Mouse (Mus musculus) ovary, adult 18-20 months (tissue): ENCODE data around the gene Rubcnl.
A peak's percentile ranks its signal among the peaks of the same experiment; 100 is the strongest.

Source experiments
- DNase-seq: peaks from one replicate; pipeline ENCODE4 v3.0.0; 2022; ENCODE audit warnings: low spot score, mixed read lengths

The Rubcnl gene

GRCm38 (mm10) chr14:75015856-75016714 is at the start of gene Rubcnl:
Rubcnl (plus strand) TSS chr14:75016027.
- DNase-seq: peak; percentile 50

GRCm38 (mm10) chr14:74972216-74972615 is 43.6 kb upstream of the Rubcnl start:
- DNase-seq: peak; percentile 25

GRCm38 (mm10) chr14:74972687-74973086 is 43.1 kb upstream of the Rubcnl start:
- no peak for DNase-seq

GRCm38 (mm10) chr14:74974136-74974651 is 41.6 kb upstream of the Rubcnl start:
- DNase-seq: no peak

GRCm38 (mm10) chr14:74976972-74977371 is 38.9 kb upstream of the Rubcnl start:
- DNase-seq: no peak

- DNase-seq: no peak
Observed at GRCm38 (mm10) chr14:74981016-74981415, 34.8 kb upstream of the Rubcnl start.

GRCm38 (mm10) chr14:74983079-74983478 is 32.7 kb upstream of the Rubcnl start:
- DNase-seq: no peak

- DNase-seq: no peak
Observed at GRCm38 (mm10) chr14:74984817-74985391, 30.9 kb upstream of the Rubcnl start.

- DNase-seq: no peak
Observed at GRCm38 (mm10) chr14:74985658-74986057, 30.2 kb upstream of the Rubcnl start.

GRCm38 (mm10) chr14:74986527-74986926 is 29.3 kb upstream of the Rubcnl start:
- no peak for DNase-seq

GRCm38 (mm10) chr14:74989322-74989721 is 26.5 kb upstream of the Rubcnl start:
- DNase-seq: no peak

- no peak for DNase-seq
Observed at GRCm38 (mm10) chr14:74989909-74990308, 25.9 kb upstream of the Rubcnl start.

GRCm38 (mm10) chr14:74990504-74990903 is 25.3 kb upstream of the Rubcnl start:
- DNase-seq: no peak

GRCm38 (mm10) chr14:74996556-74996955 is 19.3 kb upstream of the Rubcnl start:
- DNase-seq: no peak

GRCm38 (mm10) chr14:74997041-74997440 is 18.8 kb upstream of the Rubcnl start:
- no peak for DNase-seq

- DNase-seq: no peak
Observed at GRCm38 (mm10) chr14:75001364-75001763, 14.5 kb upstream of the Rubcnl start.

- DNase-seq: no peak
Observed at GRCm38 (mm10) chr14:75003356-75003755, 12.5 kb upstream of the Rubcnl start.

- no peak for DNase-seq
Observed at GRCm38 (mm10) chr14:75005478-75006199, 10.2 kb upstream of the Rubcnl start.

- no peak for DNase-seq
Observed at GRCm38 (mm10) chr14:75010346-75010745, 5.5 kb upstream of the Rubcnl start.

- DNase-seq: no peak
Observed at GRCm38 (mm10) chr14:75010986-75011655, 4.7 kb upstream of the Rubcnl start.

GRCm38 (mm10) chr14:75016715-75017020 is 841 bp downstream of the Rubcnl start:
- no peak for DNase-seq

- no peak for DNase-seq
Observed at GRCm38 (mm10) chr14:75017277-75017676, 1.4 kb downstream of the Rubcnl start.
